Mouse (Mus musculus): ENCODE measurements around the gene Ush1g. TPM values are rescaled to one million over a fixed set of nuclear protein-coding genes. Genes with fewer than 3 reads are reported as not detected.
A peak's percentile ranks its signal among the peaks of the same experiment; 100 is the strongest.

Ush1g gene
- polyA plus RNA-seq, 1 experiment from 2014 or later: 0.34 TPM

DNA sequence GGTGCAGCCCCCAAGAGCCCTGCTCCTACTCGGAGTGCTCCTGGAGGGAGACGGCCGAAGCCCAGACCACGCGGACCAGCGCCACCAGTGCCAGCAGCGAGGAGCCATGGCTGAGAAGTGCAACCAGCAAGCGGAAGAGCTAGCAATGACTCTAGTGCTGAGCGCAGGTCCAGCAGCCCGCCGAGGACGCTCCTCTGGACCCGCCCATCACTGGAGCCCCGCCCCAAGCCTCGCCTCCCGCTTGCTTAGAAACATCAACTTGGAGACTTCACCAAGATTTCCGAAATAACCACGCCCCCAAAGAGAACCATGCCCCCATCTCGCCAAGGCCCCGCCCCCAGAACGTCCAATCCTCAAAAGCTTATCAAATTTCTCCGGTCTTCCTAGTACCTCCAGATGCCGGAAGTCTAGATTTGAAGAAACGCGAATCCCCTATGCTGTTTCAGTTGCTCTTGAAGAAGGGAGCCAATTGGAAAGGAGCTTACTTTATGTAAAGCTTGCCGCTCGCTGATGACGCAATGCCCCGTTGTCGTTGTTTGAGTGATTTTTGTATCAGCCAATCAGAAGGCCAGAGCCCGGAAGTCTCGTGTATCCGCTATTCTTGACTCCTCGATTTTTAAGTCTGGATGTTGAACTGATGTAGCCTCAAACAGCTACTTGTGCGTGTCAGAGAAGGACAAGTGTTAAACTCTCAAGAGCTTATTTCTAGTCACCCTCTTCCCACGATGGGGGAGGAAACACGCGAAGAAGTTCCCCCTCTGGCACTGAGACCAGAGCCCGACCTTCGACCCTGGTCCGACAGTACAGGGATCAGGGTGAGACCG, 44.8 kb downstream of the Ush1g start, which contains the start of gene Fdxr:
Gene Fdxr (minus strand): TSS at position 271 of the 824 bp plus-strand sequence.
- Histone ChIP-seq H3K4me2 (replicated peaks; ENCODE audit: low read depth) (peak within 1 kb of the TSS; percentile 90), H3K9ac (ENCODE audit: low read length) (peak within 1 kb of the TSS; percentile 69), H3K27me3 (ENCODE audit: control insufficient read depth, insufficient read depth, low read length) (no peaks in the 10 kb centered on the region), H3K27ac (replicated peaks) (peak within 1 kb of the TSS; percentile 85), H3K36me3 (ENCODE audit: control insufficient read depth, insufficient read depth, low read length) (no peaks in the 10 kb centered on the region), H3K9me3 (ENCODE audit: control insufficient read depth, low read length) (no peaks in the 10 kb centered on the region), H3K4me1 (replicated peaks; ENCODE audit: control insufficient read depth, insufficient read depth) (peaks cover 3% of the 10 kb centered on the region; the same call in 1 of the 2 replicates), H3K4me3 (ENCODE audit: low read depth, low read length) (peak within 1 kb of the TSS; percentile 55)
- DNase-seq (ENCODE audit: low spot score) (peak; percentile 99), ATAC-seq (ENCODE audit: low FRiP score, low TSS enrichment) (peak; percentile 95)
- WGBS: under 1% methylated on average over 42 of the region's 42 CpGs
- TF ChIP-seq EP300 (optimal IDR thresholded peaks at IDR 0.05): no peak
- TF ChIP-seq CTCF (IDR thresholded peaks at IDR 0.05; ENCODE audit: low read depth): peak; percentile 36; the same call in 1 of the 2 replicates

DNA sequence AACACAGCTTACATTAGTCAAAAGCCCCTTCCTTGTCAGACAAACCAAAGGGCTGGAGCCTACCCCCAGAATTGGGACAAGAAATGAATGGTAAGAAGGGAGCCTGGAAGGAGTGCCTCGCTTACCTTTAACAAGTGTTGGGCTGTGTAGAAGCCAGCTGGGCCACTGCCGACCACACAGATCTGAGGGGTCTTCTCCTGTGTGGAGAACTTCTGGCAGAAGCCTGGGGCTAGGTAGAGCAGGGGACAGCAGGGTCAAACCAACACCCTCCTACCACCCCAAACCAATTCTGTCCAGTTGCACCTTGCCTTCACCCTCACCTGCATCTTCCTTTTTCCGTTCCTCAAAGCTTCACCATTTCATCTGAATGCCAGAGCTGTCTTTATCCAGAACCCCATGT, 45.9 kb downstream of the Ush1g start:
- H3K9ac ChIP-seq (ENCODE audit: low read length): peak overlapping the region; percentile 69; the same call in 1 of the 2 replicates
- ATAC-seq (ENCODE audit: low FRiP score, low TSS enrichment): no peak
- H3K27ac ChIP-seq (replicated peaks): no peak overlapping the region

DNA sequence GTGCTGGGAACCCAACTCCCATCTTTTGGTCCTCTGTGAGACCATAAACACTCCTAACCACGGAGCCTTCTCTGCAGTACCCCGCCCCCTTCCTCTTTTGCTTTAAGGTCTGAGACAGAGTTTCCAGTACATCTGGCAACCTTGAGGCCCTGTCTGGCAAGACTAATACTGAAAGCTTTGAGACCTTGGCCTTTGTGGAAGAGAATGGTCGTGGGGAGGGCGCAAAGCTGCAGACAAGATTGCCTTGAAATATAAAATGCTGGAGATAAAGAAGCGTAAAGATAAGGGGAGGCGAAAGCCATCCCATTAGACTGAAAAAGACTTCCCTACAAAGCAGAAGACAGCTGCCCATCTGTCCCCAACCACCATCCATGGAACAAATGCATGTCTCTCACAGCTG, 46.3 kb downstream of the Ush1g start:
- Histone ChIP-seq H3K4me1 (replicated peaks; ENCODE audit: control insufficient read depth, insufficient read depth) (peaks cover 3% of the 10 kb centered on the region; the same call in 1 of the 2 replicates), H3K9me3 (ENCODE audit: control insufficient read depth, low read length) (no peaks in the 10 kb centered on the region), H3K4me2 (replicated peaks; ENCODE audit: low read depth) (no peak overlapping the region), H3K36me3 (ENCODE audit: control insufficient read depth, insufficient read depth, low read length) (no peaks in the 10 kb centered on the region), H3K27ac (replicated peaks) (no peak overlapping the region), H3K9ac (ENCODE audit: low read length) (no peak overlapping the region), H3K4me3 (ENCODE audit: low read depth, low read length) (no peak overlapping the region), H3K27me3 (ENCODE audit: control insufficient read depth, insufficient read depth, low read length) (no peaks in the 10 kb centered on the region)
- 77% methylated on average over 6 of the region's 6 CpGs for WGBS
- no peak for DNase-seq (ENCODE audit: low spot score)
- ATAC-seq (ENCODE audit: low FRiP score, low TSS enrichment): no peak
- no peak for TF ChIP-seq CTCF (IDR thresholded peaks at IDR 0.05; ENCODE audit: low read depth)
- no peak for TF ChIP-seq EP300 (optimal IDR thresholded peaks at IDR 0.05)

More for the DNA sequence above, 45.9 kb downstream of the Ush1g start:
- Histone ChIP-seq H3K36me3 (ENCODE audit: control insufficient read depth, insufficient read depth, low read length) (no peaks in the 10 kb centered on the region), H3K4me3 (ENCODE audit: low read depth, low read length) (peak overlapping the region; percentile 55; the same call in 1 of the 2 replicates), H3K4me1 (replicated peaks; ENCODE audit: control insufficient read depth, insufficient read depth) (peaks cover 3% of the 10 kb centered on the region; the same call in 1 of the 2 replicates), H3K4me2 (replicated peaks; ENCODE audit: low read depth) (peak overlapping the region; percentile 86), H3K27me3 (ENCODE audit: control insufficient read depth, insufficient read depth, low read length) (no peaks in the 10 kb centered on the region), H3K9me3 (ENCODE audit: control insufficient read depth, low read length) (no peaks in the 10 kb centered on the region)
- TF ChIP-seq EP300 (optimal IDR thresholded peaks at IDR 0.05) (no peak), CTCF (IDR thresholded peaks at IDR 0.05; ENCODE audit: low read depth) (no peak)
- WGBS: 58% methylated on average over 3 of the region's 3 CpGs
- DNase-seq (ENCODE audit: low spot score): no peak

DNA sequence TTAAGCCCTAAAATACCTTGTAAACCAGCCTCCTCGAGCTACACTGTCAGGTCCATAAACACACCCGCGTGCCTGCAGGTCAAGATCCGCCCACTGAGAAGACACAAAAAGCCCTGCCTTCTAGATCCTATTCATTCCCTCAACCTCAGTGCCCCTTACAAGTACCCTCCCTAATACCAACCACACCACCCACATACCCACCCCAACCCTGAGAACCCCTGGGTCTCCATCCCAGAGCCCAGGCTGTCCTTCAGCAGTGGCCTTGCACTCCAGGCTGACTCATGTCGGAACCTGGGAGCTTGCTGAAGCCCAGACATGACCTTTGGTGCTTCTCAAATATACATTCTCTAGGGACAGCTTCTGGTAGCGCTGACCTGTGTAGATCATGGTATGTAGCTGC, 47.1 kb downstream of the Ush1g start:
- 87% methylated on average over 6 of the region's 6 CpGs for WGBS
- TF ChIP-seq CTCF (IDR thresholded peaks at IDR 0.05; ENCODE audit: low read depth) (no peak), EP300 (optimal IDR thresholded peaks at IDR 0.05) (no peak)
- H3K4me1 ChIP-seq (replicated peaks; ENCODE audit: control insufficient read depth, insufficient read depth): peaks cover 3% of the 10 kb centered on the region; the same call in 1 of the 2 replicates
- H3K4me3 ChIP-seq (ENCODE audit: low read depth, low read length): no peak overlapping the region
- H3K27me3 ChIP-seq (ENCODE audit: control insufficient read depth, insufficient read depth, low read length): no peaks in the 10 kb centered on the region
- H3K9ac ChIP-seq (ENCODE audit: low read length): no peak overlapping the region
- H3K4me2 ChIP-seq (replicated peaks; ENCODE audit: low read depth): no peak overlapping the region
- no peaks in the 10 kb centered on the region for H3K36me3 ChIP-seq (ENCODE audit: control insufficient read depth, insufficient read depth, low read length)
- DNase-seq (ENCODE audit: low spot score) (no peak), ATAC-seq (ENCODE audit: low FRiP score, low TSS enrichment) (no peak)
- no peaks in the 10 kb centered on the region for H3K9me3 ChIP-seq (ENCODE audit: control insufficient read depth, low read length)
- H3K27ac ChIP-seq (replicated peaks): no peak overlapping the region

DNA sequence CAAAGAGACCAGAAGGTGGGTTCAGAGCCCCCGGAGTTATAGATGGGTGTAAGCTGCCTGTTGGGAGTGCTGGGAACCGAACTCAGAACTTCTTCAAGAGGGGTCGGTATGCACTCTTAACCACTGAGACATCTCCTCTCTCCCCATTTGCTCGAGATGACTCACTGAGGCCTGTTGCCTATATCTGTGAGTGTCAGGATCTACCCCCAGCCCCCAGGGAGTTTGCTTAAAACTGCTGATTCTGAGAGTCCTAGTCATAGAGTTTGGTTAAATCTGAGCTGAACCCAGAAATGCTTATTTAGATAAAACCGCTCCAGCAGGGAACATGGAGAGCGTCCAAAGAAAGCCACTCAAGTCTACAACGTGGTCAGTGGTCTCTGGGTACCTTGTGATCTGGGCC, 47.7 kb downstream of the Ush1g start:
- no peaks in the 10 kb centered on the region for H3K9me3 ChIP-seq (ENCODE audit: control insufficient read depth, low read length)
- H3K4me1 ChIP-seq (replicated peaks; ENCODE audit: control insufficient read depth, insufficient read depth): peaks cover 3% of the 10 kb centered on the region; the same call in 1 of the 2 replicates
- H3K36me3 ChIP-seq (ENCODE audit: control insufficient read depth, insufficient read depth, low read length): no peaks in the 10 kb centered on the region
- no peak for TF ChIP-seq EP300 (optimal IDR thresholded peaks at IDR 0.05)
- no peak for TF ChIP-seq CTCF (IDR thresholded peaks at IDR 0.05; ENCODE audit: low read depth)
- H3K9ac ChIP-seq (ENCODE audit: low read length): no peak overlapping the region
- DNase-seq (ENCODE audit: low spot score) (no peak), ATAC-seq (ENCODE audit: low FRiP score, low TSS enrichment) (no peak)
- H3K27me3 ChIP-seq (ENCODE audit: control insufficient read depth, insufficient read depth, low read length): no peaks in the 10 kb centered on the region
- WGBS: 74% methylated on average over 7 of the region's 7 CpGs
- no peak overlapping the region for H3K4me2 ChIP-seq (replicated peaks; ENCODE audit: low read depth)
- H3K27ac ChIP-seq (replicated peaks): no peak overlapping the region
- H3K4me3 ChIP-seq (ENCODE audit: low read depth, low read length): no peak overlapping the region

GRCm38 (mm10) chr11:115273735-115274134, 48.1 kb downstream of the Ush1g start:
- Histone ChIP-seq H3K27ac (replicated peaks) (no peak overlapping the region), H3K4me3 (ENCODE audit: low read depth, low read length) (no peak overlapping the region), H3K36me3 (ENCODE audit: control insufficient read depth, insufficient read depth, low read length) (no peaks in the 10 kb centered on the region), H3K9ac (ENCODE audit: low read length) (no peak overlapping the region), H3K9me3 (ENCODE audit: control insufficient read depth, low read length) (no peaks in the 10 kb centered on the region), H3K4me1 (replicated peaks; ENCODE audit: control insufficient read depth, insufficient read depth) (peaks cover 3% of the 10 kb centered on the region; the same call in 1 of the 2 replicates), H3K4me2 (replicated peaks; ENCODE audit: low read depth) (no peak overlapping the region), H3K27me3 (ENCODE audit: control insufficient read depth, insufficient read depth, low read length) (no peaks in the 10 kb centered on the region)
- 61% methylated on average over 7 of the region's 7 CpGs for WGBS
- DNase-seq (ENCODE audit: low spot score) (no peak), ATAC-seq (ENCODE audit: low FRiP score, low TSS enrichment) (no peak)
- TF ChIP-seq EP300 (optimal IDR thresholded peaks at IDR 0.05) (no peak), CTCF (IDR thresholded peaks at IDR 0.05; ENCODE audit: low read depth) (no peak)

Measured in stomach, postnatal 0 days (tissue).